Mouse (Mus musculus): ENCODE measurements around the gene Agrn. TPM values are rescaled to one million over a fixed set of nuclear protein-coding genes. Genes with fewer than 3 reads are reported as not detected.
A peak's percentile ranks its signal among the peaks of the same experiment; 100 is the strongest.

The Agrn gene
- total RNA-seq (2021) = 100 to 1,000 TPM in 1 of 2 experiments, 10 to 100 TPM in 1; 92.1 to 104 TPM

DNA sequence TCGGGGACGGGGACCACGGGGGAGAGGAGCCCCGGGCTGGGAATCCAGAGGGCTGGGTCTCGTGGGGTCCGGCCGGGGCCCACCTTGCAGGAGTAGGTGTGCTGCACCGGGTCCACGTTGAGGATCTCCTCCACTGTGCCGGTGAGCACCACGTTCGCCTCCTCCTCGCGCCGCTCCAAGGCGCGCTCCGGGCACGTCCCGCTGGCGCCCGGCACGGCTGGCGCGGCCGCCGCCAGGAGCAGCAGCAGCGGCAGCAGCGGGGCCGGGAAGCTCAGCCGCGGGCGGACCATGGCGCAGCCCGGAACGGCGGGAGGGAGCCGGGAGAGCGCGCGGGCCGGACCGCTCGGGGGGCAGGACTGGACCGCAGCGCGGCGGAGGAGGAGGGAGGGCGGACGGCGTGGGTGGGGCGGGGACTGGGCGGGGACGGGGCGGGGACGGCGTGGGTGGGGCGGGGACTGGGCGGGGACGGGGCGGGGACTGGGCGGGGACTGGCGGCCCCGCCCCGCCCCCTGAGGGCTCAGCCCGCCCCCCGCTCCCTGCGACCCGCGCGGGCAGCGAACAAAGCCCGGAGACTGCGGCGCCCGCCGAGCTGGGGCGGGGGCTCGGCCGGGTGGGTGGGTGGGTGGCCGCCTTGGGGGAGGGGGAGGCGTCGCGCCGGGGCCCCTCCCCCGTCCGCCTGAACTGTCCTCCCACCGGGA, at the start of gene Agrn:
Agrn (minus strand) TSS at position 358 of the 698 bp plus-strand sequence.
- DNase-seq = peak; percentile 74
- intact Hi-C loops (cut with DNase I) = loop anchor here (5.0 kb wide), 1 partner anchor 85 kb away; no protein-coding TSS in a partner anchor

GRCm38 (mm10) chr4:156236651-156237447, 39.6 kb upstream of the Agrn start:
- intact Hi-C loops (cut with DNase I) = no loop called here
- DNase-seq = no peak

DNA sequence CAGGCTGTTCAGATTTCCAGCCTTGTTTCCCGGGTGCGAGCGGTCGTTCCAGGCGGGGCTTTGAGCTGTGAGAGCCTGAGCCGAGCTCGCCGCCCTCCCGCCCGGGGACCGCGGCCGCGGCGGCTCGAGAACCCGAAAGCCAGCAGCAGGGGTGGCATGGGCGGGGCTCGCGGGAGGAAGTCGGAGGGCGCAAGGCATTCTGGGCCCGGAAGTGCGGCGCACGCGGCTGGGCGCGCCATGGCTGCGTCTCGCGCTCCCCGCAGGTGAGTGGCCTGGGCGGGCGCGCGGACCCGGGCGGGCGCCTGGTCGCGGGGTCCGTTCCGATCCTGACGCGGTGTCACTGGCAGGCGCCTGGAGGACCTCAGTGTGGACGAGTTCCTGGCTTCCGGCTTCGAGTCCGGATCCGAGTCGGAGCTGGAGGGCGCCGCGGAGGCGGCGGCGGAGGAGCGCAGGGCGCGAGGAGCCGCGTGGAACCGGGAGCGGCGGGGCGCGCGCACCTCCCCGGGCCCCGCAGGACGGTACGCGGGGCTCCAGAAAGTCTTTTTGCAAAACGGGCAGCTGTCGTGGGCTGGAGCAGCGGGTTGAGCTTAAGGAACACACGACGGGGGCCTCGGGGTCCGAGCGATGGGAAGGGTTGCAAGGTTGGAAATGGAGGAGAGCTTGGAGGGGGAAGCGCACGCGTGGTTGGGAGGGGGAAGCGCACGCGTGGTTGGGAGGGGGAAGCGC, 38.7 kb upstream of the Agrn start, which contains the start of gene Noc2l:
Noc2l (plus strand) TSS at position 203 of the 726 bp plus-strand sequence.
- peak; percentile 92 to 93 for DNase-seq
- intact Hi-C loops (cut with DNase I) = loop anchor here (2.0 kb wide), 1 partner anchor 125 kb away; no protein-coding TSS in a partner anchor

GRCm38 (mm10) chr4:156235360-156235770, 38.1 kb upstream of the Agrn start:
- intact Hi-C loops (cut with DNase I) = loop anchor here (2.0 kb wide), 1 partner anchor 125 kb away; no protein-coding TSS in a partner anchor
- no peak for DNase-seq

GRCm38 (mm10) chr4:156234701-156235213, 37.5 kb upstream of the Agrn start, which contains the start of gene Plekhn1:
Gene Plekhn1, minus strand, starts transcription at chr4:156234857.
- peak; percentile 80 to 82 for DNase-seq
- intact Hi-C loops (cut with DNase I) = loop anchor here (2.0 kb wide), 1 partner anchor 124 kb away; no protein-coding TSS in a partner anchor

DNA sequence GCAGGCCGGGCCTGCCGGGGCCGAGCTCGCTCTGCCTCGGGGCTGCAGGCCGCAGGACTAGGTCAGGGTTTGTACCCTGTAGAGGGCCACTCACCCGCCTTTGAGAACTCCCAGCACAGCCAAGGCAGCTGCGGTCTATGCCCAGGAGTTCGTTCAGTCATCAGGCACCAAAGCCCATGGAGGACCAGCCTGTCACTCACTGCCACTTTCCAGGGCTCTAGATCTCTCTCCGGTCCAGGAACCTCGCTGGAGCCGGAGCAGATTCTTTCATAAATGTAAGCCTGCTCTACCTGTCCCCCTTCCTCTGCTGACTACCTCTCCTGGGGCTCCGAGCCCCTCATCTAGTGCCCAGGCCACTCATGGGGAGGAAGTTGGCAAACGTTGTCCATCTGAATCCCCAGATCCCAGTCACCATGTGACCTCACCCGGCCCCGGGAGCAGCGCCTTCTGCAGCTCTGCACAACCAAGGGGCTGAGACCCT, 36.8 kb upstream of the Agrn start:
- intact Hi-C loops (cut with DNase I) = loop anchor here (2.0 kb wide), 1 partner anchor 123 kb away; no protein-coding TSS in a partner anchor
- peak in 1 of 2 experiments; percentile 34 for DNase-seq

DNA sequence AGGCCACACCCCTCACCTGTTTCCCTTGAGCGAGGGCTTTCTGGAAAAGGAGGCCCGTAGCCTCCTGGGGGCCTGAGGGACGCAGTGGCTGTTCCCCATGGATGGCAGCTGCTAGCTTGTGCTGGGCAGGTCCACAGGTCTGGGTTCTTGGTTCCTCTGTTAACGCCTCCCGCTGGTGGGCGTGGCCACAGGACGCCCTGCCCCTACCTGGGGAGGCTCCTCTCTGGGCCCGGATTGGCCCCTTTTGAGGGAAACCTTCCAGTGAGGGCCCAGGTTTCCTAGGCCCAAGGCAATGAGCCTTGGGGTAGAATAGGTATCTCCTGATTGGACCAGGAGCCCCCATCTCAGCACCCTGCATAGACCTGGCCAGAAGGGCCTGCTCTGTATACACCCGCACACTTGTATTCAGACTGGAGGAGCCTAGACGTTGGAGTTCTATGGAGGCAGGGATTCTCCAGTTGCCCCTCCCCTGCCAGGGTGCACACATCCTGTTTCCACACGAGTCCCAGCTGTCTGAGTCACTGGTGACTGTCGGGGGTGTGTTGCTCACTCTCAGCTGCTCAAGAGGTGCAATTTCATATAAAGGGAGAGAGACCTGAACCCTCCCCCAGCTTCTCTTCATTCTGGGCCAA, 31.2 kb upstream of the Agrn start:
- DNase-seq = no peak
- intact Hi-C loops (cut with DNase I) = no loop called here

DNA sequence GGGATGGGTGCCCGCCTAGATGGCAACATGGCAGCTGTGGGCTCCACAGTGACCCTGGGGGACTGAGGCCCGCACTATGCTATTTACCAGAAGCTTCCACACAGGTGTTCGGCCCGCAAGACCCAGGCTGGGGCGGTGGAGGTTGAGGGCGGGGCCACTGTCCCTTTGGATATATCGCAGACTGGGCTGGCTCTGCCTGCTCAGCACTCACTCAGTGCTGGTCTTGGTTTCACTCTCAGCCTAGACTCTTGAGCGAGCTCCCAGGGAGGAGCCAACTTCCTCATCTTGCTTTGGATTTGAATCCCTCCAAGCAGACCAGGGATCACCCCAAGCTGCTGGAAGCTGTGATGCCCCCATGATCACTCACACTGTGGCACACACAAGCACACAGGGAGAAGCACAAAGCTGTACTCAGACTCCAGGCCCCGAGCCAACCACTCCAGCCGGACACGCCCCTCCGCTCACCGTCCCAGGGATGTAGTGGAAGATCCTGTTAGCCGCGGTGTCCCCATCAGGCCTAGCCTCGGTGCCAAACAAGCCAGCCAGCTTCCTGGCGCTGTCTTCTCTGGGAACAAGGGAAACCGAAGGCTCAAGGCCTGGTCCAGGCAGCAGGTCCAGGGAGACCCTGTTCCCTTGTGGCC, 30.6 kb upstream of the Agrn start:
- intact Hi-C loops (cut with DNase I) = no loop called here
- DNase-seq = peak; percentile 65 to 66

DNA sequence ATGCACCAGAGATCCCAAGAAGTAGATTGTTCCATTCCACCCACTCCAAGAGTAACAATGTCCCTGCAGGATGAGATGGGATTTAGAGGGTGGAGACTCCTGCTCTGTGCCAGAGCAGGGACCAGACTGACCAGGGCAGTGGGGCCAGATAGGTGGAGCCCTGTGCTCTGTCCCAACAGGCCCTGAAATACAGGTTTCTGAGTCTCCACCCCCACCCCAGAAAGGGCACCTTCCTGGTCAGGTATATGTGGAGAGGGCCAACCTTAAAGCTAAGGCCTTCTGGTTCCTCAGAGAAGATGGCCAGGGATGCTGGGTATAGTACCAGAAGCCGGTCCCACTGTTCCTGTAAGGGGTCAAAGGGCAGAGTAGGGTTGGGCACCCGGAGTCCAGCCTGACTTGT, 27.0 kb upstream of the Agrn start:
- intact Hi-C loops (cut with DNase I) = no loop called here
- DNase-seq = no peak

DNA sequence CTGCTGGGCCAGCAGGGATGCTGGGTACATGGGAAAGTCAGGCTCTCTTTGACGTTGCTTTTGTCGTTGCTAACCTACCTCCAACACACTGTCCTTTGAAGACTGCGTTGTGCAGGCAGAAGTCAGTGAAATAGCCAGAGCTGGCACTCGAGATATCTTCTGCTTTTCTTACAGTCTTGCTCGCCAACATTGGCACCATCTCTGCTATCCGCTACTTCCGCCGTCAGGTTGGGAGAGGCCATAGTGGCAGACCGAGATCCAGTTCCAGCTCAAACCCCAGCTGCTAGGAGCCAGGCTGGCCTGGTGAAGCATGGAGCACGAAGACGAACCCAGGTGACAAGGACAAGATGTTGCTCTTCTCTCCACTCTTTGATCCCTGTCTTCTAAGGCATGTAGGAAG, 22.6 kb upstream of the Agrn start:
- no peak for DNase-seq
- intact Hi-C loops (cut with DNase I) = no loop called here

DNA sequence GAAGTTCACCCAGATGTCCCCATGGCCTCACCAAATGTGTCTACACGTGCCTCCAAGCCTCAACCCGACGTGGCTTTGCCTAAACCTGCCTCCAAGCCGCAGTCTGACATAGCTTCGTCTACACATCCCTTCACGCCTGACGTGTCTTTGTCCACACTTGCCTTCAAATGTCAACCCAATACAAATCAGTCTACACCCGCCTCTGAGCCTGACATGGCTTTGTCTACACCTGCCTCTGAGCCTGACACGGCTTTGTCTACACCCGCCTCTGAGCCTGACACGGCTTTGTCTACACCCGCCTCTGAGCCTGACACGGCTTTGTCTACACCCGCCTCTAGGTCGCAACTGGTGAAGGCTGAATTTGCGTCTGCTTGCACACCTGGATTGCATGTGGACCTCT, 20.6 kb upstream of the Agrn start:
- intact Hi-C loops (cut with DNase I) = no loop called here
- DNase-seq = peak in 1 of 2 experiments; percentile 32

GRCm38 (mm10) chr4:156217022-156217669, 19.9 kb upstream of the Agrn start:
- intact Hi-C loops (cut with DNase I) = no loop called here
- DNase-seq = peak; percentile 48 to 53

DNA sequence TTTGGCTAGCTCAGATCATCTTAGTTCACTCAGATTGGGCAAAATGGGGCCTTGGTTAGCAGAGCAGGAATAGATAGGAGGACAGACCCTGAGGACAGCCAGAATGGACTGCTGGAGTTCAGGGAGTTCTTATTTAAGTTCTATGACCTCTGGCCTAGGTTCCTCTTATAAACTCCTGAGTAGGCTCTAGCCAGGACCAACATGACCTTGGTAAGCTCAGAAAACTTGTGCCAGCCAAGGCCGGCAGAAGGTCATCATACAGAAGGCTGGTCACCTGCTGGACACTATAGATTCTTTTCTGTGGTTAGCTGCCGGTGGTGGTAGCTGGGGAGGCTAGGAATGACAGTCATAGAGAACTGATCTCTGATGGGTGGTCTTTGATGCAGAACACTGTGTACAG, 18.9 kb upstream of the Agrn start:
- peak; percentile 36 to 49 for DNase-seq
- intact Hi-C loops (cut with DNase I) = no loop called here

- DNase-seq = peak; percentile 91 to 93
These were observed 18.4 kb upstream of the Agrn start, which contains the start of gene Perm1 for GRCm38 (mm10) chr4:156215649-156216048. Gene Perm1, plus strand, starts transcription at chr4:156215868.

GRCm38 (mm10) chr4:156213134-156213533, 15.8 kb upstream of the Agrn start:
- intact Hi-C loops (cut with DNase I) = no loop called here
- DNase-seq = no peak

More at GRCm38 (mm10) chr4:156215649-156216048, 18.4 kb upstream of the Agrn start, which contains the start of gene Perm1:
- intact Hi-C loops (cut with DNase I) = no loop called here

DNA sequence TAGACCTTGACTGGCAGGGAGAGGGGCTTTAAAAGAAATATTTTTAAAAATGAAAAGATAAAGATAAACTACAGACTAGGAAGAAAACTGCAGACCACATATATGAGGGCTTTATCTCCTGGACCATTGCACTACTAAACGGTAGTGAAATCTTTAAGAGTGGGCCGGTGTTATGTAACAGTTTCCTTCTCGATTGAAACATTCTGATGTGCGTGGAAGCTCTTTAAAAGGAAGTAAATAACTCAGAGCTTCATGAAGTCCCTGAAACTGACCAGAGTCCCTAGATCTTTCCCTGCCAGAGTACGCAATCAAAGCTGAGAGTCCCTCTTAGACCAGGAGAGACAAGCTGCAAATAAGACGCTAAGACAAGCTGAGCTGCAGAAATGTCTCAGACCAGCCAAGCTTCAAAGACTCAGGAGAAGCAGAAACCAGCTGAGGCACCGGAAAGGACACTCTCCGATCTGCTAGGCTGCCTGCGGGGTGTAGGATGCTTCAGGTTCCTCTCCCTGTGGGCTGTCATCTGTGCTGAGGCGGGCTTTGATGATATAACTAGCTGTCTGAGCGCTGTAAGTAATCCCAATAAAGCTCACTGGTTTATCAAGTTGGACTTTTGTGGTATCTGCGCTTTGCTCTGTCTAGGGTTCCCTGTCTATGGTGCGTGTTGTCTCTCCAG, 12.8 kb upstream of the Agrn start:
- no peak for DNase-seq
- intact Hi-C loops (cut with DNase I) = no loop called here

DNA sequence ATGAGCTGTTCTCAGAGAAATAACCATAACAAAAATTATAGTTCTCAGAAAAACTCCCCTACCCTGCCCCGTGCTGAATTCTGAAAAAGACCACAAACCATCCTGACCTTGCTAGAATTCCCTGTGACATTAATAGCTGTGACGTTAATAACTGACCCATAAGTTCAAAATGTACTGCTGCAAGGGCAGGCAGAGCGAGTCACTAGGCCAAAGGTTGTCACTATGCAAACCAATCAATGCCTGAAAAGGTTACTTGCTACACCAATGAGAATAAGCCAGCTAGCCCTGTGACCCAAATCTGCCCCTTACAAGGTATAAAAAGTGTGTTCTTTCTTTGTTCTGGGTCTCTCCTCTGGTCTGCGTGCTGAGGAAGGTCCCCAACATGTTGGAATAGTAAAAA, 11.6 kb upstream of the Agrn start:
- intact Hi-C loops (cut with DNase I) = no loop called here
- no peak for DNase-seq

Measured in heart, postnatal 10 days (tissue).